15 mouse cellular contexts compared by ENCODE assay signal in genomic region chr11:107867509-107867908, GRCm38 (mm10). TPM values are rescaled to one million over a fixed set of nuclear protein-coding genes. Genes with fewer than 3 reads are reported as not detected.
DNase-seq lines count a peak whose midpoint lies in the region; ATAC-seq lines count a peak whose summit lies in the region.
"Had no signal": no experiment of that assay in that cellular context is flagged by ENCODE, and none has a peak within 500 bp of the region (broad histone marks: within the 10 kb centered on the region; RNA-seq: fewer than 3 reads in every experiment).

No protein-coding gene starts in this region.

- peak; percentile 65 for DNase-seq in layer of hippocampus, adult 11-12 months (ENCODE audit: low spot score)
- no peak for DNase-seq in layer of hippocampus, postnatal 25 days (ENCODE audit: extremely low spot score in 1 of 2, low spot score in 1 of 2)
- peak; percentile 71 for DNase-seq in forebrain, embryonic 14.5 days (ENCODE audit: low spot score)
- peak; percentile 68 to 71 for DNase-seq in layer of hippocampus, adult 8-10 months (ENCODE audit: low spot score in 2 of 2)
- peak; percentile 67 to 68 for DNase-seq in right cerebral cortex, adult 2 months (ENCODE audit: low spot score in 2 of 2)
- DNase-seq in gastrocnemius, postnatal 36 days: no peak
- no peak for DNase-seq in thymus, postnatal 14 days
- DNase-seq: cerebellum, adult 8-10 months; heart, adult 18-20 months; heart, postnatal 10 days; kidney, postnatal 36 days had no signal

- H3K4me3 ChIP-seq in forebrain, embryonic 14.5 days (ENCODE audit: low read depth, low read length): no peak overlapping the region
- H3K4me3 ChIP-seq: myocyte had no signal

- intact Hi-C loops in gastrocnemius, postnatal 36 days (cut with DNase I): loop anchor here (5.0 to 10.0 kb wide), 3 partner anchors 45 to 547 kb away; no protein-coding TSS in a partner anchor

- WGBS in forebrain, embryonic 14.5 days: 50% methylated on average over 8 of the region's 8 CpGs

- no peaks in the 10 kb centered on the region for H3K36me3 ChIP-seq in forebrain, embryonic 14.5 days (ENCODE audit: control insufficient read depth, insufficient read depth, low read length)

- no peaks in the 10 kb centered on the region for H3K27me3 ChIP-seq in forebrain, embryonic 14.5 days (replicated peaks; ENCODE audit: control insufficient read depth, insufficient read depth, low read length)

- H3K9ac ChIP-seq in forebrain, embryonic 14.5 days (ENCODE audit: low read length): no peak overlapping the region

- peaks cover 8% of the 10 kb centered on the region; the same call in 1 of the 2 replicates for H3K4me1 ChIP-seq in forebrain, embryonic 14.5 days (ENCODE audit: control insufficient read depth, insufficient read depth, low read length)

- H3K4me2 ChIP-seq in forebrain, embryonic 14.5 days (ENCODE audit: low read length): no peak overlapping the region

- ATAC-seq in forebrain, embryonic 14.5 days: peak; percentile 73
- no peak for ATAC-seq in cerebellum, adult (ENCODE audit: insufficient number of reproducible peaks, low FRiP score, low TSS enrichment)
- ATAC-seq: activated CD4-positive, CD25-positive, alpha-beta regulatory T cell, adult 4 months had no signal

- peak overlapping the region; percentile 22; the same call in 1 of the 2 replicates for H3K27ac ChIP-seq in forebrain, embryonic 14.5 days (ENCODE audit: low read depth, low read length)

- no peaks in the 10 kb centered on the region for H3K9me3 ChIP-seq in forebrain, embryonic 14.5 days (replicated peaks; ENCODE audit: control insufficient read depth, low read length)

RNA-seq across cellular contexts. Expression of gene Cacng5, which starts 47.3 kb away (rescaled TPM):
- total RNA-seq in layer of hippocampus, postnatal 25 days (2021): 10 to 100 TPM; 15.1 to 15.5 TPM
- 2.9 and 4.0 TPM in 2 replicates for polyA plus RNA-seq in forebrain, embryonic 14.5 days (2014; fragmentation: Nextera tagmentation; extraction: Ambion mirVana)
- total RNA-seq in layer of hippocampus, adult 8-10 months (2022): 10 to 100 TPM; 10.8 to 14.5 (median 12.6) TPM
- total RNA-seq in gastrocnemius, postnatal 36 days (2021): not detected
- total RNA-seq: heart, adult 18-20 months; liver, adult 2 months had no signal
- polyA plus RNA-seq: activated CD4-positive, CD25-positive, alpha-beta regulatory T cell, adult 4 months; liver, adult 2 months; myocyte had no signal

Comparison
In these comparisons a context has a peak if more than half of its experiments do, and no peak if none do; other contexts are left out.
1. DNase-seq: peak in layer of hippocampus, adult 11-12 months (single experiment), forebrain, embryonic 14.5 days (single experiment), layer of hippocampus, adult 8-10 months (2 of 2) and right cerebral cortex, adult 2 months (2 of 2); none in layer of hippocampus, postnatal 25 days (0 of 2), gastrocnemius, postnatal 36 days (0 of 2) and thymus, postnatal 14 days (single experiment).
2. RNA of gene Cacng5, which starts 47.3 kb away (total RNA-seq): 15.1 to 15.5 TPM in layer of hippocampus, postnatal 25 days and 10.8 to 14.5 TPM in layer of hippocampus, adult 8-10 months; not detected in gastrocnemius, postnatal 36 days; every median in the first group is over 10 times any median in the second.